Mouse (Mus musculus): ENCODE measurements at regions not wholly inside any gene's neighbourhood (a gene's known extent, or its start where the extent isn't known, plus 50 kb on each side); places are given as distances from the start of the nearest gene placed in this dataset.

DNA sequence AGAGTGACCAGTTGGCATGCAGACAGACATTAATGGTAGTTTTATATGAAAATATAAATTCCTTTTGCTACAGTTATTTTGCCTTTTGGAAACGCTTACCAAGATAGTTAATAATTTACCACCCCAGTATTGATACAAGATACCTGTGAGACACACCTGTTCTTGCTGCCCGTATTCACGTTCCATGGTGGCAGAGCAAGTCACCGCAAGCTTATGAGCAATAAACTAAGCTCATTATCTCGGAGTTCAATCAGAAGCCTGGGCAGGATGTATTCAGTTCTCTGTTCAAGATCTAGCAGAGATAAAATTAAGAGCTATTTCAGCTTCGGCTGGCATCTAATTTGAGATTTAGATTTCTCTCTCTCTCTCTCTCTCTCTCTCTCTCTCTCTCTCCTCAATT is 114.1 kb upstream of the Krr1 start:
- Histone ChIP-seq H3K27ac (ENCODE audit: insufficient read depth, low read depth) (no peak overlapping the region), H3K79me2 (replicated peaks; ENCODE audit: control insufficient read depth, extremely low read depth, insufficient read depth, poor library complexity, severe bottlenecking) (no peaks in the 10 kb centered on the region), H3K4me1 (ENCODE audit: control insufficient read depth in 1 of 2, insufficient read depth in 2 of 2) (no peaks in the 10 kb centered on the region), H3K27me3 (replicated peaks) (no peaks in the 10 kb centered on the region), H3K4me2 (ENCODE audit: insufficient read depth, low read depth, poor library complexity, severe bottlenecking) (no peak overlapping the region), H3K4me3 (replicated peaks in 1 of 3; ENCODE audit: low read depth in 2 of 3, low read length in 2 of 3, poor library complexity in 1 of 3) (no peak overlapping the region), H3K36me3 (replicated peaks in 1 of 2; ENCODE audit: control insufficient read depth in 1 of 2, insufficient read depth in 1 of 2, low read length in 1 of 2) (no peaks in the 10 kb centered on the region), H3K9me3 (replicated peaks; ENCODE audit: low read length) (no peaks in the 10 kb centered on the region), H3K9ac (ENCODE audit: insufficient read depth, low read depth) (no peak overlapping the region)
- dilution Hi-C loops (cut with MboI; ENCODE audit: extremely low pct_ligation_motif_present, extremely low pct_unique_long_range_greater_than_20kb, low sequenced_read_pairs) = no loop called here
- TF ChIP-seq BHLHE40 (IDR thresholded peaks at IDR 0.05; ENCODE audit: low read depth, low read length) (no peak), UBTF (IDR thresholded peaks at IDR 0.05; ENCODE audit: low read depth, low read length) (no peak), ZMIZ1 (IDR thresholded peaks at IDR 0.05; ENCODE audit: low read depth, low read length) (no peak), ZKSCAN1 (IDR thresholded peaks at IDR 0.05; ENCODE audit: borderline replicate concordance, low read depth, low read length) (no peak), USF2 (conservative IDR thresholded peaks at IDR 0.05; ENCODE audit: low read depth, low read length) (no peak)
- DNase-seq (ENCODE audit: extremely low read depth) = no peak
- in situ Hi-C loops (cut with MboI; ENCODE audit: low pct_ligation_motif_present, low pct_unique_long_range_greater_than_20kb, low sequenced_read_pairs) = no loop called here

GRCm38 (mm10) chr10:111865286-111865830 is 107.1 kb upstream of the Krr1 start:
- H3K27me3 ChIP-seq (replicated peaks) = no peaks in the 10 kb centered on the region
- H3K9ac ChIP-seq (ENCODE audit: insufficient read depth, low read depth) = no peak overlapping the region
- H3K79me2 ChIP-seq (replicated peaks; ENCODE audit: control insufficient read depth, extremely low read depth, insufficient read depth, poor library complexity, severe bottlenecking) = no peaks in the 10 kb centered on the region
- TF ChIP-seq PAX5 (IDR thresholded peaks at IDR 0.05; ENCODE audit: low read length) = no peak
- TF ChIP-seq SIN3A (IDR thresholded peaks at IDR 0.05; ENCODE audit: low read length) = no peak
- no peak for TF ChIP-seq TBP (conservative IDR thresholded peaks at IDR 0.05; ENCODE audit: low read depth, low read length)
- TF ChIP-seq CTCF (conservative IDR thresholded peaks at IDR 0.05 in 1 of 2, IDR thresholded peaks at IDR 0.05 in 1 of 2; ENCODE audit: low read depth in 2 of 2, low read length in 2 of 2) = no peak
- no peak for TF ChIP-seq MAZ (IDR thresholded peaks at IDR 0.05; ENCODE audit: low read depth, low read length)
- no peak for TF ChIP-seq USF2 (conservative IDR thresholded peaks at IDR 0.05; ENCODE audit: low read depth, low read length)
- TF ChIP-seq ZC3H11A (IDR thresholded peaks at IDR 0.05; ENCODE audit: low read depth, low read length) = no peak
- TF ChIP-seq ELF1 (IDR thresholded peaks at IDR 0.05; ENCODE audit: low read depth, low read length) = no peak
- no peak for TF ChIP-seq POLR2AphosphoS2 (IDR thresholded peaks at IDR 0.05; ENCODE audit: low read depth, low read length)
- no peak for TF ChIP-seq KAT2A (IDR thresholded peaks at IDR 0.05; ENCODE audit: insufficient replicate concordance, low read length)
- no peak for TF ChIP-seq CHD1 (IDR thresholded peaks at IDR 0.05; ENCODE audit: low read depth, low read length)
- H3K27ac ChIP-seq (ENCODE audit: insufficient read depth, low read depth) = no peak overlapping the region
- no peaks in the 10 kb centered on the region for H3K9me3 ChIP-seq (replicated peaks; ENCODE audit: low read length)
- H3K4me1 ChIP-seq (ENCODE audit: control insufficient read depth in 1 of 2, insufficient read depth in 2 of 2) = no peaks in the 10 kb centered on the region
- in situ Hi-C loops (cut with MboI; ENCODE audit: low pct_ligation_motif_present, low pct_unique_long_range_greater_than_20kb, low sequenced_read_pairs) = no loop called here
- dilution Hi-C loops (cut with MboI; ENCODE audit: extremely low pct_ligation_motif_present, extremely low pct_unique_long_range_greater_than_20kb, low sequenced_read_pairs) = no loop called here
- H3K4me3 ChIP-seq (replicated peaks in 1 of 3; ENCODE audit: low read depth in 2 of 3, low read length in 2 of 3, poor library complexity in 1 of 3) = no peak overlapping the region
- no peaks in the 10 kb centered on the region for H3K36me3 ChIP-seq (replicated peaks in 1 of 2; ENCODE audit: control insufficient read depth in 1 of 2, insufficient read depth in 1 of 2, low read length in 1 of 2)
- DNase-seq (ENCODE audit: extremely low read depth) = no peak
- H3K4me2 ChIP-seq (ENCODE audit: insufficient read depth, low read depth, poor library complexity, severe bottlenecking) = no peak overlapping the region
